Mouse (Mus musculus) adrenal gland, adult 18-20 months (tissue): ENCODE data around the gene Gm5129. TPM values are rescaled to one million over a fixed set of nuclear protein-coding genes. Genes with fewer than 3 reads are reported as not detected.
A peak's percentile ranks its signal among the peaks of the same experiment; 100 is the strongest.
"Not testable (repeated sequence)": the region's sequence is repeated elsewhere in the genome, so short reads cannot be mapped to it uniquely, and the experiment has no call there.

Source experiments
- DNase-seq, 2 experiments: peaks; one replicate each; pipeline ENCODE4 v3.0.0; 2021 to 2022; ENCODE audit warnings: low spot score in 2 of 2
- long read RNA-seq, 2 experiments: library from polyadenylated mRNA; stranded (forward); transcript quantifications; one replicate each; pipeline ENCODE4 v2.0.0; 2021
- total RNA-seq, 2 experiments: library from RNA; stranded (reverse); gene quantifications; 1 replicate in 1 of 2; 2 replicates in 1 of 2; pipeline ENCODE4 v1.2.3; 2021

The Gm5129 gene
- 1 to 10 TPM in 1 of 2 experiments, not detected in 1; 1.9 TPM for total RNA-seq
- long read RNA-seq, experiment 1, partial matches to known transcripts: 0 of 1 reads
- long read RNA-seq, experiment 1, other reads (novel, unspliced or antisense): 0 of 1 reads
- long read RNA-seq, experiment 2: 0 reads

DNA sequence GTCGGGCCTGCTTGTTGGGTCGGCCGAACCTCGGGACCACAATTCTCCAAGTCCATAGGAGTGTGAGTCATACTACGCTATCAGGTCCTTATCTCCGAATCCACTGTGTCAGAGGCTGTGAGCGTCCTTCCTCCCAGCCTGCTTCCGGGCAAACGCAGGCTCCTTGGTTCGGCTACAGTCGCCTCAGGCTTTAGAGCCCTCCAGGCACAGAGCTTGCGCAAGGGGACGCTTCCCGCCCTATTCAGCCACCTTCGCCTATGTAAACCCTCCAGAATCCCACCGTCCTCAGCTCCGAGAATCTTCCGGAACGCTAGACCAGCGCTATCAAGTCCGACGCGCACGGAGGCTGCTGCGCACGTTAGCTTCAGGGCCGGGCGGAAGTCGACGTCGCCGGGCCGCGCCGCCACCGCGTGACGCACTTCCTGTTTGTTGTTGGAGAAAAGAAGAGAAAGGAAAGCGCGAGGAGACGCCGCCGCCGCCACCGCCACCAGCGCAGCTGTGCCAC, at the start of gene Gm5129, which contains the start of gene Dnajb6:
TSS of gene Gm5129 (minus strand) at position 380 of the 505 bp plus-strand sequence.
TSS of gene Dnajb6 (plus strand) at position 132 of the 505 bp plus-strand sequence.
- peak; percentile 98 to 99 for DNase-seq

DNA sequence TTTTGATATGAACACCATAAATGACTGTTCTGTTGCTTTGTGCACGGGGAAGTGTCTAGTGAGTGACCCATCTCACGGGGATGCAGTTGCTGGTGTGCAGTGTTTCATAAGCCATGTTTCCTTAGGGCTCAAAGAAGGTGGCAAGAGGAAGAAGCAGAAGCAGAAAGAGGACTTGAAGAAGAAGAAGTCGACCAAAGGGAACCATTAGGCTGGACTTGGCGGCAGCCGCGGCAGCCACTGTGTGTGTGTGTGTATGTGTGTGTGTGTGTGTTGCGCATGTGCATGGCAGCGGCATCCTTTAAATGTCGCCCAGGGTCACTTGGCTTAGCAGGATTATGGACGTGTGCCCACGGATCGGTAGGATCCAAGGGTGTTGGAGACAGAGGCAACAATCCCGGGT, 49.2 kb upstream of the Gm5129 start:
- DNase-seq: not testable (repeated sequence)

DNA sequence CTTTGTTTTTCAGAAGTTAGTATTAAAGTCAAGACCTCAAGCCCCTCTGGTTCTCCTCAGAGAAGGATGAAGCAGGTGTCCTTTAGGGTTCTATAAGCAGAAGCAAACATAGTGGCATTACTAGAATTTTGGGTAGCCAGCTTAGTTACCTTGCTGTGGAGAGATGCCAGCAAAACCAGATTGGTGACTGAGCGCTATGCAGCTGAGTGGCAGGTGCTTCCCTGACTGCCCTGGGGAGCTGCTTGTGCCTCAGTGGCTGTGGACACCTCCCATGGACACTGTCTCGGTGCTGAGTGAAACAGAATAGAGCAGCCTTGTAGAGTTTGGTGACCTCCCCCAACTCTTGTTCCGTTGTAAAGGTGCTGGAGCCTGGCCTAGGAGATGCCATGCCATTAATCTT, 46.5 kb upstream of the Gm5129 start:
- no peak for DNase-seq

DNA sequence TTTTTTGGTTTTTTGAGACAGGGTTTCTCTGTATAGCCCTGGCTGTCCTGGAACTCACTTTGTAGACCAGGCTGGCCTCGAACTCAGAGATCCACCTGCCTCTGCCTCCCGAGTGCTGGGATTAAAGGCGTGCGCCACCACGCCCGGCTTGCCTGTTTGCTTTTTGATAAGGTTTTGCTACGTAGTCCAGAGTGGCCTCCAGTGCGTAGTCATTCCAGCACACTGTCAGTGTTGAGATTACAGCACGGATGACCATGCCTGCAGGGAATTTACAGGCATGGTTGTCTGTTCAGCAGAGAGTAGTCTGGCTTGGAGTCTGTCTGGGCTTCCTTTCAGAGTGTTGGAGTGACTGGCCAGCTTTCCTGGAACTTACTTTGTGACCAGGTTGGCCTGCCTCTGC, 44.0 kb upstream of the Gm5129 start:
- not testable (repeated sequence) for DNase-seq

- DNase-seq: no peak
These were observed 42.3 kb upstream of the Gm5129 start for GRCm38 (mm10) chr5:29778029-29778428.

- DNase-seq: no peak
These were observed 39.7 kb upstream of the Gm5129 start for GRCm38 (mm10) chr5:29775437-29775836.

- DNase-seq: no peak
These were observed 37.9 kb upstream of the Gm5129 start for GRCm38 (mm10) chr5:29773460-29774150.

DNA sequence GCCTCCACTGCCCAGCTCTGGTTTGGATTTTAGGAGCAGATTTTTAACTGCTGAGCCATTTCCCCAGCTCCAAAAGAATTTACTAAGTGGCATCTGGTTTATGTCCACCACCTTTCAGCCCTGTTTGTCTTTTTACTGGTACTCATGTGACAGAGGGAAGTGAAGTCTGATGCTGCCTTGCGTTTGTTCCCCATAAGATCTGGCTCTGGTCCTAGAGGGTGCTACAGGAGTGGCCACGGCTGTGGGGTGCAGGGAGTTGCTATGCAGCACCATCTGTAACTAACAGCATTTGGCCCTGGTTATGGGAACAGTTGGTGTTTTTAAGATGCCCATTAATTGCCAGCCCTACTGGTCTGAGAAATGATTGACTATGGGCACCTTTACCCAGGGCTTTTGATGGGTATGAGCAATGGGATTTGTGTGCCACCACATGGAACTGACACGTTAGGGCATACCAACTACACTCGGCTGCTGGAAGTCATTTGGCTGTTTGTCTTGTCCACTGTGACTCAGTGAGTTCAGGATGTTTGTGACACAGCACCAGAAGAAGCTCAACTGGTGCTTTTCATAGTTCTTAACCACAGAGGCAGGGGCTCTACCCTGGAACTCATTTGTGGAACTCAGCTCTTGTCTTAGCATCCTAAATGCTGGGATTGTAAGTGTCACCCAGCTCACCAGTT, 37.1 kb upstream of the Gm5129 start:
- no peak for DNase-seq

- no peak for DNase-seq
These were observed 36.3 kb upstream of the Gm5129 start for GRCm38 (mm10) chr5:29772038-29772437.

- DNase-seq: no peak
These were observed 35.2 kb upstream of the Gm5129 start for GRCm38 (mm10) chr5:29770935-29771334.

- DNase-seq: no peak
These were observed 23.6 kb upstream of the Gm5129 start for GRCm38 (mm10) chr5:29759318-29759717.

GRCm38 (mm10) chr5:29752894-29753293, 17.2 kb upstream of the Gm5129 start:
- no peak for DNase-seq

- no peak for DNase-seq
These were observed 15.6 kb upstream of the Gm5129 start for GRCm38 (mm10) chr5:29751306-29751705.

DNA sequence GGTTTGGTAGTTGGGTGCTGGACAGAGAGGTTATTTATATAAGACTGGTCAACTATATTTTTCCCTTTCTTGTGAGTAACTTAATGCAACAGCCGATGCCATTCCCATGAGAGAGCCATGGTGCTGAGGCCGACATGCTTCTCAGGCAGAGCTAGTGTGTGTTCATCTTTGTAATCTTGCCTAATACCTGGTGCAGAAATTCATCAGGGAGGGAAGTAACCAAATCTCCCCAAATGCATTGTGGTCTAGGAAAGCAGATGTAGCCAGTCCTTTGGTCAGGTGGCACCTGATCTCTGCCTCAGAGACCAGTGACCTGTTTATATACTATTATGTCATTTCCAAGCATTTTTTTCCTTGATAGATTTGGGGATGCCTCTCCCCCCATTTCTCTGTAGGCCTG, 11.9 kb upstream of the Gm5129 start:
- no peak for DNase-seq

GRCm38 (mm10) chr5:29741093-29741492, 5.4 kb upstream of the Gm5129 start:
- no peak for DNase-seq

DNA sequence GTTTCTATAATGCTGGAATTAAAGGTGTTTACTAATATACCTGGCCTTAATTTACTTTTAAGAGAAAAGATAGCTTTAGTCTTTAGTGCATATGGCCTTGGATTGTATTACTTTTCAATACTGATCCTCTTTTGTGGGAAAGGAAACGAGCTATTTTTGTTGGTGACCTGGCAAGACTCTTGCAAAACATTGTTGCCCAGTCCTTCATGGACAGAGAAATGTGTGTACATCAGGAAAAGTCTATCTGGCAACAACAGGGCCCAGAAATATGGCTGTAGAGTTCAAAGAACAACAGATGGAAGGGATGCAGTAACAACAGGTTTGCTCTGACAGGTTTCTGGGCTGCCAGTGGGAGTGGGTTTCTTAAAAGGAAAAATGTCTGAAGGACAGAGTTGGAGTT, 4.9 kb upstream of the Gm5129 start:
- DNase-seq: no peak

GRCm38 (mm10) chr5:29738076-29738475, 2.3 kb upstream of the Gm5129 start:
- DNase-seq: no peak

DNA sequence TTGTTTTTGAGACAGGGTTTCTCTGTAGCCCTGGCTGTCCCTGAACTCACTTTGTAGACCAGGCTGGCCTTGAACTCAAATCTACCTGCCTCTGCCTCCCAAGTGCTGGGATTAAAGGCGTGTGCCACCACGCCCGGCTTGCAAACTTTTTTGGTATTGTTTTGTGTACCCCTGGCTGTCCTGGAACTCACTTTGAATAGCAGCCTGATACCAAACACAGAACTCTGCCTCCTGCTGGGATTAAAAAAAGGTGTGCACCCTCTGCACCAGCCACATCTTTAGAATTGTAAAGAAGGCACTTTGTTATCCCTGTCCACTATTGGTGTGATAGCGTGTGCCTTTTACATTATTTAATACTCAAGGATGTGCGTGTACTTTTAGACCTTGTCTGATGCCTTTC, 1.7 kb upstream of the Gm5129 start:
- no peak for DNase-seq

GRCm38 (mm10) chr5:29736942-29737341, 1.2 kb upstream of the Gm5129 start:
- no peak for DNase-seq

DNA sequence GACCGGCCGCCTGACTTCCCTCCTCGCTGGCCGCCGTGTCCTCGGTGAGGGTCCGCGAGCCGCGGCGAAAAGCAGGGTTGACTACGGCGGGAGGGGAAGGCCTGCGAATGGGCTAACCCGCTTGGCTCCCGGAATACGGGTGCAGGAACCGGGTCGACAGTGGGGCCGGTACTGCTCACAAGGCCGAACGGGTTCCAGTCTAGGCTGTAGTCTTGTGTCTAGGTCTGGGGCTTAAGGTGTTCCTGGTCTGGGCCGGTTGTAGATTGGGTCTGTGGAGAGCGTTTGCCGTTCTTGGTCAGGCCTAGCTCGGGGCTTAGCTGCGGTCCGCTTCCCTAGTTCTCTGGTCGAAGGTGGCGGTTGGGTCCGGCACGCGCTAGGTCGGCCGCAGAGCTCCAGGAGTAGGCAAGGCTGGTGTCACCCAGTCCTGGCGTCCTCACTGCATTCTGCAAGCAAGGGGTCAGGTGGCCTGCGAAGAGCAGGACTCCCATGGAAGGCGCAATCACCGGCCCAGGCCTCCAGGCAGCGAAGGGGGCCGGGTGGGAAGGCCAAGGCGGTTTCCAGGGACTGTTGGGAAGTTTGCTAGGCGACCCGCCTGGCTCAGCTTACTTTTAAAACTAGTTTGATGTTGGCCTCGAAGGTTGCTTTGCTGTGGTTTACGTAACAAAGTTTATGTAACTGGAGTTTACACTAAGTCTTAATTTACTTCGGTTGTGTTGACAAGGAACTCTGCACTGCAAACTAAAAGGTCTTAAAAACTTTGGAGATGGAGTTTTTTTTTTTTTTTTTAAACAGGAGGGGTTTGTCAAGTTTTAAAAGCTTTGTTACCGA, 551 bp upstream of the Gm5129 start:
- peak in 1 of 2 experiments; percentile 55 for DNase-seq

- no peak for DNase-seq
These were observed 765 bp downstream of the Gm5129 start for GRCm38 (mm10) chr5:29734831-29735510.
